Mouse (Mus musculus) embryonic fibroblast, embryonic 13.5 days (primary cell): ENCODE measurements at regions not wholly inside any gene's neighbourhood (a gene's known extent, or its start where the extent isn't known, plus 50 kb on each side); places are given as distances from the start of the nearest gene placed in this dataset.

Experiments used
- H3K27ac ChIP-seq: 2 replicates; pipeline ENCODE4 v1.5.1; 2012; ENCODE audit warnings: low read length, control low read depth, inconsistent platforms; ENCODE audit not compliant: insufficient read depth
- H3K4me1 ChIP-seq: 2 replicates; pipeline ENCODE4 v1.6.1; 2011; ENCODE audit warnings: low read length; ENCODE audit not compliant: control insufficient read depth, insufficient read depth
- H3K4me3 ChIP-seq: 2 replicates; pipeline ENCODE4 v1.5.1; 2011; ENCODE audit warnings: mild to moderate bottlenecking, control low read depth, low read length; ENCODE audit not compliant: insufficient read depth
- CTCF ChIP-seq: IDR thresholded peaks from 2 replicates; pipeline ENCODE4 v1.5.1; 2011; ENCODE audit warnings: mild to moderate bottlenecking, control low read depth, low read length, moderate library complexity, borderline replicate concordance; ENCODE audit not compliant: insufficient read depth
- POLR2A ChIP-seq: IDR thresholded peaks from 2 replicates; pipeline ENCODE4 v1.6.1; 2011; ENCODE audit warnings: low read depth, mild to moderate bottlenecking, control low read depth, low read length, moderate library complexity

DNA sequence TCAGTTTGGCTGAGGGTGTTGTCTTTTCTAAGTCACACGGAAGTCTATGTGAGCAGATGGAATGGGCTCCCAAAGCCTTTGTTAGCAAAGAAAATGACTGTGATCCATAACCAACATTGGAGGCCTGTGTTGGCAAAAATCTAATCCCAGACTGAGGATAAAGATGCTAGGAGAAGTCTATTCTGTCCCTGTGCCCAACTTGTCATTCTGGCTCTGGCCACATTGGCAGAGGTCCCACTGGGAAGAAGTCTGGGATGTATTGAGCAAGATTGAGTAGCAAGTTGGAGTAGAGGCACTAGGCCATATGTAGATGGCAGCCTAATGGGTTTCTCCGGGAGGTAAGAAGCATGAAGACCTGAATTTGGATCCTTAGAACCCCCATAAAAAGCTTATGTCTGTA is 54.1 kb downstream of the Nog start:
- no peak for TF ChIP-seq CTCF
- TF ChIP-seq POLR2A, result no peak
- Histone ChIP-seq H3K4me1 (no peaks in the 10 kb centered on the region), H3K4me3 (no peak overlapping the region), H3K27ac (no peak overlapping the region)

DNA sequence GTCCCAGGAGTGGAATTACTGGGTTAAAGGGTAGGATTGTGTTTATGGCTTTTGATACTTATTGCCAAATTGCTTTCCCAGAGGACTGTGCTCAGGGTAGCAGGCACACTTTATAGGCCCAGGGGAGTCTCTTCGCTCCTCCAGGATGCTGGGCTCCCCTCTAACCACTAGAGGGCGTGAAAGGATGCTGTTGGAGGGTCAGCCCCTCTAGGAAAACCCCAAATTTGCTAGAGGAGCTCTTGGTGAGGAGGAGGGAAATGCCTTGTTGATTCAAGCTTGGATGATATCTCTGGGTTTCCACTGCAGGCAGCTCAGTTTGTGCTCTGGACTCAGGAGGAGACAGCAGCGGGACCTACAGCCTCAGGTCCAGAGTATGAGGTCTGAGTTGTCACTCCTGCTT is 58.8 kb downstream of the Nog start:
- H3K4me3 ChIP-seq, result no peak overlapping the region
- H3K4me1 ChIP-seq, result 0 out of 2 replicates have a peak, but pooled peaks cover 4% of the 10 kb centered on the region
- TF ChIP-seq POLR2A (no peak), CTCF (peak; percentile 33; the same call in 1 of the 2 replicates)
- H3K27ac ChIP-seq, result no peak overlapping the region

DNA sequence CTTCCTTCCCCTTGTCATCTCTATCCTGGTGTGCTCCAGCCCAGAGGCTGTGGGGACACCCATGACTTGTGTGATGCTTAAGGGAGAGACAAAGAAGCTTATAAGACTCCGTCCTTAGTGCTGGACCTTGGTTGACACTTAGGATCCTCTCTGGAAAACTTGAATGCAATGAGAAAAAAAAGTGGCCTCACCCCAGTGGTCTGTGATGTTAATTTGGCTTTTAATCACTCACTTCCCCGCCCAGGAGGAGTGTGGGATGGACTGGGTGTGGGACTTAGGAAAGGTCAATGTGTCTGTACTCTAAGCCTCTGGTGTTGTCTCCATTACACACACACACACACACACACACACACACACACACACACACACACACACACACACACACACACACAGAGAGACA is 60.0 kb downstream of the Nog start:
- no peak overlapping the region for H3K27ac ChIP-seq
- H3K4me1 ChIP-seq, result 0 out of 2 replicates have a peak, but pooled peaks cover 4% of the 10 kb centered on the region
- no peak for TF ChIP-seq CTCF
- TF ChIP-seq POLR2A, result no peak
- H3K4me3 ChIP-seq, result no peak overlapping the region

DNA sequence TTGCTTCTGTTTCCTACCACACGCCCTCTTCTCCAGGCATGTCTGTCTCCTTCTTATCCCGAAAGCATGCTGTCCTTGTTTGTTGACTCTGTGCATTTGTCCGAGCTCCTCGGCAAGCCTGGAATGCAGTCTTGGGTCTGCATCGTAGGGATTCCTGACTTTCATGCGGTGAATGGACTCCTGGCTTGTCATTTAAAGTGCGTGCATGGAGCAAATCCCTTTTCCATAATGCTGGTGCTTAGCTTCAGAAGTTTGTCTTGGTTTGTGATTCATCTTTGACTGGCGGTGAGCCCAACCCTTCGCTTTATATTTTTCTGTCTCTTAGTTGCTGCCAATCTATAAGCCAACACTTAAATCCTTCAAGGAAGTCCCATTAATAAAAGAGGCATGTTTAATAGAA is 62.2 kb downstream of the Nog start:
- TF ChIP-seq CTCF, result no peak
- TF ChIP-seq POLR2A, result no peak

DNA sequence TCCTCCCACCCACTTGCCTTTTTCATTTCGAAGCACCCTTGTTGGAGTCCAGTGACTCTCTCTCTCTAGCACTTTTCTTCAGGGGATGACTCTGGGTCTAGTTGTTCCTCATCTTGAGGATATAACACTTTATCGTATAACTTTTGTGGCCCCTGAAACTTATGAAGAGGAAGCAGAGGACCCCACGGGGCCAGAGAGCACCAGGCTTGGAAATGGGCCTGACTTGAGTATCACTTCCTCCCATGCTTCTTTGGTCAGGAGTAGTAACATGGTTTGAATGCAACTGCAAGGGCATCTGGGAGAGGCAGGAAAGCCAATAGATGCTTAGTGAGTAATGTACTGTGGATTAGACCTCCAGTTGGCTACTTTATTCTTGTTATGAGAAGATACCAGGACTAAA is 65.2 kb downstream of the Nog start:
- Histone ChIP-seq H3K4me1 (0 out of 2 replicates have a peak, but pooled peaks cover 4% of the 10 kb centered on the region), H3K4me3 (no peak overlapping the region), H3K27ac (no peak overlapping the region)
- TF ChIP-seq POLR2A, result no peak

More for the DNA sequence above, 62.2 kb downstream of the Nog start:
- H3K4me1 ChIP-seq, result 0 out of 2 replicates have a peak, but pooled peaks cover 4% of the 10 kb centered on the region
- no peak overlapping the region for H3K27ac ChIP-seq
- H3K4me3 ChIP-seq, result no peak overlapping the region

DNA sequence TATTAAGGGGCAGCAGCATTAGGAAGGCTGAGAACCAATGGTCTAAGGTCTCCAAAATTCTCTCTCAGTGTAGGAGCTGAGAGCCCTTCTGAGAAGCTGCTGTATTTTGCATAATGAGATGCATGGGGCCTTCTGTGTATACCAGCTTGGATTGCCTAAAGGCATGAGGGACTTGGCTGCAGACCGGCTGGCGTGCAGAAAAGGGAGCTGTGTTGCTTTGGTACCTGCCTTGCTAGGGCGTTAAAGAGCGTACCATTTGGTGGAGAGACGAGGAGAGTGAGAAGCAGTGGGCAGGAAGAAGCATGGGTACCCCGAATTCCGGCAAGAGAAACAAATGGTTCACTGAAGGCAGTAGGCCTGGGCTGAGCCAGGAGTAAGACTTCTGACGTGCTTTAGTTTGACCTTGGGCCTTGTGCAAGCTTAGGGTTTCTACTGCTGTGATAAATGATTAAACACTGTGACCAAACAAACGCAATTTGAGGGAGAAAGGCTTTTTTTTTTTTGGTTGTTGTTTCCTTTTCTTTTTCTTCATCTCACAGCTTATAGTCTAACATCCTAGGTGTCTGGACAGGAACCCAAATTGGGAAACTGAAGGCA is 69.2 kb downstream of the Nog start:
- no peaks in the 10 kb centered on the region for H3K4me1 ChIP-seq
- no peak overlapping the region for H3K27ac ChIP-seq
- TF ChIP-seq POLR2A (no peak), CTCF (no peak)
- H3K4me3 ChIP-seq, result no peak overlapping the region

DNA sequence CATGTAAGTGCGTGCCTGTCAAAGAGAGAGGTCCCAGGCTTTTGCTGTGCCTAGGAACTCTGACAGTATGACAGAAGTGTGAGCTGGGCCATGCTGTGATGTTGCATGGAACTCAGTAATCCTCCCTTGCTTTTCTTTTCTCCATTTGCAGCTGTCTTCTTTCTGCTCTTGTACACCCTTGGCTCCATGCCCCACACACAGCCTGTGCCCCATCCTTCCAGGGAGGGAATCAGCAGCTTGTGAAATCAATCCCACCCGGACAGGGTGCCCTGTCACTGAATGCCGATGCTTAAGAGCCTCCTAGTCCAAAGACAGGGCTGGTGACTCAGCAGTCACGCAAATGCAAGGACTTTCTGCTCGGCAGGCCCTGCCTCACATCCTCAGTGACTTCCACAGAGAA is 72.4 kb downstream of the Nog start:
- Histone ChIP-seq H3K4me3 (no peak overlapping the region), H3K27ac (no peak overlapping the region), H3K4me1 (no peaks in the 10 kb centered on the region)
- TF ChIP-seq POLR2A (no peak), CTCF (no peak)

DNA sequence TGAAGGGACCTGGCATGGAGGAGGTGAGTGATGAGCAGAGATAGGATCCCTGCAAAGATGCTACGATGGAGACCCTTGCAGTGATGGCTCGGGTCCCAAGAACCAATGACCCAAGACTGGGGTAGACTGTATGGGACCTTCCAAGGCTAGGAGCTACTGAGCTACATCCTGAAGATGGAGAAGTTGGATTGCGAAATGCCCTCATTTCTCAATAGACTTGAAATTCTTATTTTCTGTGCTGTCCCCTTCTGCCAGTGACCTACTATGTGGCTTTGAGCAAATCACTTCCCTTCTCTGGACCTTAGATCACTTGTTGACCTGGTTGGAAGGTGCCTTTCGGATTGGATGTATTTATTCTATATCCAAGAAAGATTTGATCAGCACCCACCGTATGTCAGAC is 88.9 kb downstream of the Nog start:
- no peak overlapping the region for H3K4me3 ChIP-seq
- peaks cover under 1% of the 10 kb centered on the region; the same call in 1 of the 2 replicates for H3K4me1 ChIP-seq
- TF ChIP-seq POLR2A (no peak), CTCF (no peak)
- H3K27ac ChIP-seq, result no peak overlapping the region

DNA sequence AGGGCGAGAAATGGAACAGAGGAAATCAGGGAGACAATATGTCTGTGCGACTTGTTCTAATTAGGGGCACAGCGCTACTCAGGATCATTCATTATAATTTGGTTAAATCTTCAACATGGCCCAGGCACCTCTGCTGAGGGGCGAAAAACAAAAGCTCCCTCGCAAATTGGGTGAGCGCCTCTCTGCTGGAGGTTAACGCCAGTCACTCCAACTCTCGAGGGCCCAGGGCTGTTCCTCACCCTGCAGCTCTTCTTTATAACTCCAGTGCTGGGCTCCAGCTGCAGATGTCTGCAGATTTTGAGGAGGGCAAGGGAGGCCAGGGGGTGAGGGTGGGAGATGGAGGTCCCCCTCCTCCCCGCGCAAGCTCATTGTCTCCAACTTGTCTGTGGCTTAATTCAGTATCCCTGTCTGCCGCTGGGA is 92.6 kb downstream of the Nog start:
- Histone ChIP-seq H3K4me1 (peaks cover 19% of the 10 kb centered on the region), H3K27ac (no peak overlapping the region), H3K4me3 (no peak overlapping the region)
- no peak for TF ChIP-seq CTCF
- TF ChIP-seq POLR2A, result no peak

DNA sequence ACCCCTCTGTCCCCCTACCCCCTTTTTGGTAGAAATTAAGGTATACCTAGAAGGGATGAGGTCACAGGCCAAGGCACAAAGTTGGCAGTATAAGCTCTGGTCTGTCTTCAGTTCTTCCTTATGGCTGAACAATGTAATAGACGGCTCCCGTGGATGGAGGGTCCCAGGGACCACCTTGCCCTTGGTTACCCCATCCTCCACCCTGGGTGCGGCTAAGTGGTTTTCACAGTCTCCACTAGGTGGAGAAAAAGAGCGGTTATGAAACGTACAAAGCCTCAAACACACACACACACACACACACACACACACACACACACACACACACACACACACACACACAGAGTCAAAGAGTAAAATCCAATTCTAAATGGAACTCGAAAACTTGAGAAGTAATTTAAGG is 93.1 kb downstream of the Nog start:
- no peak overlapping the region for H3K27ac ChIP-seq
- H3K4me1 ChIP-seq, result peaks cover 19% of the 10 kb centered on the region
- H3K4me3 ChIP-seq, result no peak overlapping the region
- no peak for TF ChIP-seq POLR2A
- no peak for TF ChIP-seq CTCF
